Mouse (Mus musculus) effector memory CD4-positive, alpha-beta T cell, adult 7 months (primary cell): ENCODE results near the gene Arpc4. TPM values are rescaled to one million over a fixed set of nuclear protein-coding genes. Genes with fewer than 3 reads are reported as not detected.

Experiments
- polyA plus RNA-seq: library from polyadenylated mRNA; unstranded; fragments of 100-300 nt; shearing (Covaris generic); gene quantifications from one replicate; pipeline ENCODE4 v1.2.1, GENCODE M21; 2017

Gene Arpc4
- 386 TPM for polyA plus RNA-seq

GRCm38 (mm10) chr6:113377496-113378385 lies at the start of gene Arpc4, which contains the start of gene Tada3:
Arpc4 (plus strand) TSS chr6:113378115.
Tada3 (minus strand) TSS chr6:113377883.

GRCm38 (mm10) chr6:113343177-113344092 lies 34.5 kb upstream of the Arpc4 start, which contains the start of gene Camk1:
Camk1 (minus strand) TSS chr6:113343984.

GRCm38 (mm10) chr6:113388960-113389359 lies 11.0 kb downstream of the Arpc4 start, which contains the start of gene Ttll3:
Ttll3 (plus strand) TSS chr6:113389260.

GRCm38 (mm10) chr6:113419199-113419587 lies 41.3 kb downstream of the Arpc4 start, which contains the start of gene Rpusd3:
Rpusd3 (minus strand) TSS chr6:113419340.

GRCm38 (mm10) chr6:113435664-113436205 lies 57.8 kb downstream of the Arpc4 start, which contains the start of gene Cidec:
Cidec (minus strand) TSS chr6:113435760.

Other genes with a start within 250 kb of the Arpc4 start
- 0.63 TPM for gene Lhfpl4, start 182.7 kb upstream of the Arpc4 start, polyA plus RNA-seq
- gene Mtmr14, start 140.3 kb upstream of the Arpc4 start, polyA plus RNA-seq, result 71.1 TPM
- 0.32 TPM for gene Cpne9, start 95.8 kb upstream of the Arpc4 start, polyA plus RNA-seq
- 55.5 TPM for gene Brpf1, start 71.0 kb upstream of the Arpc4 start, polyA plus RNA-seq
- gene Ogg1, start 51.1 kb upstream of the Arpc4 start, polyA plus RNA-seq, result 3.8 TPM
- 0.37 TPM for gene Camk1, start 34.1 kb upstream of the Arpc4 start, polyA plus RNA-seq
- gene Tada3, start 232 bp upstream of the Arpc4 start, polyA plus RNA-seq, result 21.3 TPM
- gene Ttll3, start 11.1 kb downstream of the Arpc4 start, polyA plus RNA-seq, result 10.7 TPM
- 11.3 TPM for gene Rpusd3, start 41.2 kb downstream of the Arpc4 start, polyA plus RNA-seq
- gene Cidec, start 57.6 kb downstream of the Arpc4 start, polyA plus RNA-seq, result not detected
- gene Jagn1, start 64.5 kb downstream of the Arpc4 start, polyA plus RNA-seq, result 24.7 TPM
- gene Il17re, start 80.4 kb downstream of the Arpc4 start, polyA plus RNA-seq, result 1.3 TPM
- 0.28 TPM for gene Il17rc, start 93.3 kb downstream of the Arpc4 start, polyA plus RNA-seq
- 4.1 TPM for gene Creld1, start 105.2 kb downstream of the Arpc4 start, polyA plus RNA-seq
- gene Prrt3, start 123.8 kb downstream of the Arpc4 start, polyA plus RNA-seq, result not detected
- 93.5 TPM for gene Emc3, start 153.5 kb downstream of the Arpc4 start, polyA plus RNA-seq
- gene Fancd2, start 153.6 kb downstream of the Arpc4 start, polyA plus RNA-seq, result 1.3 TPM
- gene Fancd2os, start 222.6 kb downstream of the Arpc4 start, polyA plus RNA-seq, result not detected
- gene Brk1, start 226.7 kb downstream of the Arpc4 start, polyA plus RNA-seq, result 134 TPM
- gene Vhl, start 245.8 kb downstream of the Arpc4 start, polyA plus RNA-seq, result 26.7 TPM